Mouse (Mus musculus) limb, embryonic 15.5 days (tissue): ENCODE results near the gene Isyna1. TPM values are rescaled to one million over a fixed set of nuclear protein-coding genes. Genes with fewer than 3 reads are reported as not detected.
A peak's percentile ranks its signal among the peaks of the same experiment; 100 is the strongest.

Experiments
- ATAC-seq: fragments of 200-750 bp; cut with Nextera tagmentation; 2 replicates; pipeline ENCODE4 v1.8.0; 2017; ENCODE audit warnings: low read depth, moderate TSS enrichment; ENCODE audit not compliant: insufficient number of reproducible peaks, low FRiP score, low TSS enrichment
- H3K27ac ChIP-seq: fragments of 300-500 bp; sonication (generic); 2 replicates; pipeline ENCODE4 v1.5.1; 2015; ENCODE audit warnings: moderate library complexity, mild to moderate bottlenecking, inconsistent platforms
- H3K27me3 ChIP-seq: fragments of 300-500 bp; sonication (generic); 2 replicates; pipeline ENCODE4 v1.6.1; 2015; ENCODE audit warnings: inconsistent platforms
- H3K36me3 ChIP-seq: fragments of 300-500 bp; sonication (generic); 2 replicates; pipeline ENCODE4 v1.6.1; 2015; ENCODE audit warnings: inconsistent platforms
- H3K4me1 ChIP-seq: fragments of 300-500 bp; sonication (generic); 2 replicates; pipeline ENCODE4 v1.6.1; 2015; ENCODE audit warnings: inconsistent platforms
- H3K4me2 ChIP-seq: fragments of 300-500 bp; sonication (generic); 2 replicates; pipeline ENCODE4 v1.6.1; 2015; ENCODE audit warnings: mild to moderate bottlenecking, inconsistent platforms
- H3K4me3 ChIP-seq: fragments of 300-500 bp; sonication (generic); 2 replicates; pipeline ENCODE4 v1.5.1; 2015; ENCODE audit warnings: mild to moderate bottlenecking, inconsistent platforms
- H3K9ac ChIP-seq: fragments of 300-500 bp; sonication (generic); 2 replicates; pipeline ENCODE4 v1.6.1; 2015; ENCODE audit warnings: inconsistent platforms
- H3K9me3 ChIP-seq: fragments of 300-500 bp; sonication (generic); 2 replicates; pipeline ENCODE4 v1.6.1; 2016; ENCODE audit warnings: inconsistent platforms
- WGBS: fragments of 180-500 bp; shearing (Covaris S2); methylation state at CpG from one replicate; pipeline ENCODE4 v1.1.7; 2015; 5-methylcytosine and 5-hydroxymethylcytosine counted together
- polyA plus RNA-seq: library from polyadenylated mRNA; unstranded; fragments of >200 nt; fragmentation: Nextera tagmentation; extraction: Ambion mirVana; gene quantifications from 2 replicates; pipeline ENCODE4 v1.2.1, GENCODE M21; 2015

The Isyna1 gene
- 111 and 123 TPM in 2 replicates for polyA plus RNA-seq

DNA sequence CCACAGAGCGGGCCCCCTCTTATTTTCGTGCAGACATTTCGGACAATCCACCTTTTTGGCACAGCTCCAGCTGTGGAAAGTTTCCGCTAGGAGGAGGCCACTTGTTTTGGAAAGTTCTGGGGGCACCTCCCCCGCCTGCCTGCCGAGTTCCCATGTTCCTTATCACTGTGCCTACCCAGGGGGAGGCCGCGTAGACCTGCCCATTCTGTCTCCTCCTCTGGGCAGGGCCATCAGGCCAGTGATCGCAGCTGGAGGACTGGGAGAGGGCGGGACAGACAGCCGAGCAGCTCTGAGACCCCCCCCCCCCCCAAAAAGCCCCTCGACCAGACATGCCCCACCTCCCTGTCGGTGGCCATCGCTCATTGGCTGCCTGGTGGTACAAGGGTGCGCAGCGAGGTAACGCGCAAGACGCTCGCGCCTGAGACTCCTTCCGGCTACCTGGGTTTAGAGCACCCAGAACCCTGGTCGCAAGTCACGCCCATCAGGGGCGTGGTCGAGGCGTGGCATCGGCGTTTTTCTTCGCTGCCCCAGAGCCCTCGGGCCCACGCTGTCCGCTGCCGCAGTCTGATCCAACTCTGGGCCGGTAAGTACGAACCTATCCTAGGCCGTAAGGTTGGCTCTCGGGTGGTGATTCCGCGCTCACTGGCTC is at the start of gene Isyna1:
Isyna1 (plus strand) TSS at position 413 of the 649 bp plus-strand sequence.
- H3K9ac ChIP-seq = peak within 1 kb of the TSS; percentile 57
- H3K27ac ChIP-seq = peak within 1 kb of the TSS; percentile 78
- H3K9me3 ChIP-seq = no peaks in the 10 kb centered on the region
- peak; percentile 88 for ATAC-seq
- under 1% methylated on average over 38 of the region's 40 CpGs for WGBS
- H3K4me3 ChIP-seq = peak within 1 kb of the TSS; percentile 65
- peaks cover 39% of the 10 kb centered on the region for H3K36me3 ChIP-seq
- H3K27me3 ChIP-seq = no peaks in the 10 kb centered on the region
- peaks cover 58% of the 10 kb centered on the region for H3K4me1 ChIP-seq
- peak within 1 kb of the TSS; percentile 99 for H3K4me2 ChIP-seq

DNA sequence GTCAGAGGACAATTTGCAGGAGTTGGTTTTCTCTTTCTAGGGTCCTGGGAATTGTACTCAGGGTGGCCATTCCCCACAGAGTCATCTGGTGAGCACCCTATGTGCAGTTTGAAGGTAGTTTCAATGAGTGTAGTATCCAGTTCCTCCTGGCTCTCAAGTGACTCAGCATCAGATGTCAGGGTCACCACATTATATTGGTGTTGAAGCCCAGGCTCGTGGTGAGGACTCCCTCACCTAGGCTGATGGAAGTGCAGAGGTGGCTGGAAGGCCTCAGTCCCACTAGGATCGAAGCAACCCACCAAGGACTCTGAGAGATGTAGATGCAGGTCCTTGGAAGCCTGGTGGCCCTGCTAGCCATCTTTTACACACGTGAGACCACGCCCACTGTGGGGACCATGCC is 47.8 kb upstream of the Isyna1 start:
- H3K36me3 ChIP-seq = no peaks in the 10 kb centered on the region
- H3K9ac ChIP-seq = no peak overlapping the region
- peaks cover 17% of the 10 kb centered on the region for H3K4me1 ChIP-seq
- H3K27me3 ChIP-seq = no peaks in the 10 kb centered on the region
- no peaks in the 10 kb centered on the region for H3K9me3 ChIP-seq
- WGBS = 87% methylated on average over 4 of the region's 4 CpGs
- H3K4me2 ChIP-seq = no peak overlapping the region
- no peak overlapping the region for H3K27ac ChIP-seq
- H3K4me3 ChIP-seq = no peak overlapping the region
- no peak for ATAC-seq

DNA sequence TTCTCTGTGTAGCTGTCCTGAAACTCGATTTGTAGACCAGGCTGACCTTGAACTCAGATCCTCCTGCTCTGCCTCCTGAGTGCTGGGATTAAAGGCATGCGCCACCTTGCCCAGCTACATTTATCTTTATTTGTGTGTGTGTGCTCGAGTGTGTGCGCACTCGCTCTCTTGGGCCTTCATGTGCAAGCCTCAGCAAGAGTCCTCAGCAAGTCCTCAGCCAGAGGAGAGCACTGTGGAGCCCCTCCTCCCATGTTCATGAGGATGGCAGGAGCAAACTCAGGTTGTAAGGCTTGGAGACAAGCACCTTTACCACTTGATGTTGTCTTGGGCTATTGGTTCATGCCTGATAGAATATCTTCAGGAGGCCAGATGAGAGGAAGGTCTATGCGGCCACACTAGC is 46.4 kb upstream of the Isyna1 start:
- Histone ChIP-seq H3K27me3 (no peaks in the 10 kb centered on the region), H3K4me1 (peaks cover 18% of the 10 kb centered on the region; the same call in 1 of the 2 replicates), H3K9ac (no peak overlapping the region), H3K4me3 (no peak overlapping the region), H3K4me2 (no peak overlapping the region), H3K27ac (no peak overlapping the region), H3K9me3 (no peaks in the 10 kb centered on the region), H3K36me3 (no peaks in the 10 kb centered on the region)
- WGBS = 89% methylated on average over 6 of the region's 6 CpGs
- ATAC-seq = no peak

DNA sequence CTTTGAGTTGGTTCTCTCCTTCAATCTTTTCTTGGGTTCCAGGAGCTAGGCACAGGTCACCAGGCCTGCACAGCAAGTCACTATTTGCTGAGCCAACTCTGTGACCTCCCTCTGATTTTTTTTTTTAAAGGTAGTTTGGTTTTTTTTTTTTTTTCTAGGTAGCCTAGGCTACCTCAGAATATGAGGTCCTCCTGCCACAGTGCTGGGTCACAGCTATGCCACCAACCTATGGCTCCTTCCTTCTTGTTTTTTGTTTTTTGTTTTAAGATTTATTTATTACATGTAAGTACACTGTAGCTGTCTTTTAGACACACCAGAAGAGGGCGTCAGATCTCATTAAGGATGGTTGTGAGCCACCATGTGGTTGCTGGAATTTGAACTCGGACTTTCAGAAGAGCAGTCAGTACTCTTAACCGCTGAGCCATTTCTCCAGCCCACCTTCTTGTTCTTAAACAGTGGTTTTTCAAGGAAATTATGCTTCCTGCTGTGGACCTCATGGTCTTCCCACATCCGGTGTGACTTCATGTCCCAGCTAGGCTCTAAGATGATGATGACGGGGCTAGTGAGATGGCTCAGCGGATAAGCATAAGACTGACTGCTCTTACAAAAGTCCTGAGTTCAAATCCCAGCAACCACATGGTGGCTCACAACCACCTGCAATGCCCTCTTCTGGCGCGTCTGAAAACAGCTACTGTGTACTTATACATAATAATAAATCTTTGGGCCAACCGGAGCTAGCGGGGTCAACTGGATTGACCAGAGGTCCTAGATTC is 44.6 kb upstream of the Isyna1 start:
- no peak for ATAC-seq
- H3K9ac ChIP-seq = no peak overlapping the region
- no peaks in the 10 kb centered on the region for H3K9me3 ChIP-seq
- H3K27me3 ChIP-seq = no peaks in the 10 kb centered on the region
- H3K4me2 ChIP-seq = no peak overlapping the region
- H3K27ac ChIP-seq = no peak overlapping the region
- WGBS = 92% methylated on average over 10 of the region's 10 CpGs
- no peaks in the 10 kb centered on the region for H3K36me3 ChIP-seq
- H3K4me3 ChIP-seq = no peak overlapping the region
- H3K4me1 ChIP-seq = peaks cover 25% of the 10 kb centered on the region

DNA sequence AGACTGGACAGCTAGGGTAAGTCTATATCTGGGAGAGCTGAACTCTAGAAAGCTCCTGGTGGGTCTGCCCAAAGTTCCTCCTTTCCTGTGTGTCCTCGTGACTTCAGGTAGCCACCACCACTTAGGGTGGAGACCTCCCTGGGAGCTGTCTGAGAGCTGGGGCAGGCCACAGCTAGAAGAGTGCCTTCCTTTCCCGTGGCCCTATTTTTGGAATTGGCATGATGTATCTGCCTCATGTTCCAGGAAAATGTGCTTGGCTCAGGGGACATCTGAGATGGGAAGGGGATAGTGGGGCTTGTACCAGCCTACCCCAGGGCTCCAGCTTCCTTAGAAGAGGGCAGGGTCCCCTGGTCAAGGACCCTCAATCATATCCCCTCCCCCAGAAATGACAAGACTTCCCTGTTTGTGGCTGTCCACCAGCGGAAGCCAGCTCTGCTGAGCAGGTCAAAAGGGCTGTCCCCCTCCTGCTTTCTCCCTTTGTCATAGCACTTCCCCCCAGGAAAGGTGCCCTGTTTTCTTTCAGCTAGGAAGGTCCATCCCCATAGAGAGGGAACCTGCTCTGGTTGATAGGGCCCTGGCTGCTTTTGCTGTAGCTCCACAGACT is 42.5 kb upstream of the Isyna1 start:
- H3K27ac ChIP-seq = no peak overlapping the region

DNA sequence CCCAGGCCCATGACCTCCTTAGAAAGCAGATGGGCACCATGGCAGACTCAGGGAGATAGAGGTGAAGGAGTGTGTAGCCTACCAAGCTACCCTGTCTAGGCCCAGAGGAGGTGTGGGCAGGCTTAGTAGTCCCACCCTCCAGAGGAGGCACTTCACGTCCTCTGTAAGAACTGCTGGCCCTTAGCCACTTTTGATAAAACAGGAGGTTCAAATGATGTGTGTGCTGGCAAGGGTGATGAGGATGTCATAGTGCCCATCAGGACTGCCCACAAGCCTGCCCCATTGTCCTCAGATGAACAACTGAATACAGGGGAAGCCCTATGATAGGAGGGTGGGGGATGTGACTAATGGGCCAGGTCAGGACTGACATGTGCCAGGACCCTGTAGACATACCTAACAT is 41.3 kb upstream of the Isyna1 start:
- Histone ChIP-seq H3K4me3 (no peak overlapping the region), H3K9ac (no peak overlapping the region), H3K36me3 (peaks cover 8% of the 10 kb centered on the region; the same call in 1 of the 2 replicates), H3K27ac (no peak overlapping the region), H3K4me2 (no peak overlapping the region), H3K4me1 (peaks cover 24% of the 10 kb centered on the region), H3K27me3 (no peaks in the 10 kb centered on the region), H3K9me3 (no peaks in the 10 kb centered on the region)
- no peak for ATAC-seq
- 56% methylated on average over 1 of the region's 1 CpGs for WGBS

More for the DNA sequence above, 42.5 kb upstream of the Isyna1 start:
- no peaks in the 10 kb centered on the region for H3K27me3 ChIP-seq
- H3K9ac ChIP-seq = no peak overlapping the region
- no peak overlapping the region for H3K4me2 ChIP-seq
- ATAC-seq = no peak
- H3K4me3 ChIP-seq = no peak overlapping the region
- H3K9me3 ChIP-seq = no peaks in the 10 kb centered on the region
- 68% methylated on average over 3 of the region's 3 CpGs for WGBS
- H3K36me3 ChIP-seq = 0 out of 2 replicates have a peak, but pooled peaks cover 3% of the 10 kb centered on the region
- H3K4me1 ChIP-seq = peaks cover 25% of the 10 kb centered on the region

DNA sequence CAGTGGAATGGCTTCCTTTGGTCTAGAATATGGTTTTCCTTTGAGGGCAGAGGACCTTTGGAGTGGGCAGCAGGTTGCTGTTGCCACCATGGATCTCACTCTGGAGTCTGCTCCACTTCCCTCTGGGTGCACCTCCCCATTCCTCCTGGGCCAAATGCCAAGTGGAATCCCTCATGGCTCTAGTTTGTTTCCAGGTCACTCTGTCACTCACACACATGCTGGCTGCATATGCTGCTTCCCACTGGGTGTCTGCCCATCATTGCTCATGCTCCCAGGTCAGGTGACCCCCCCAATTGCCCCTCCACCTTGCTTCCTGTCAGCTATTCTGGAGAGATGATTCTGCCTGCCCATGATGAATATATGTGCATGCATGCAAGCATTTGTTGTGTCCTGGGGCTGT is 40.4 kb upstream of the Isyna1 start:
- peaks cover 8% of the 10 kb centered on the region; the same call in 1 of the 2 replicates for H3K36me3 ChIP-seq
- peaks cover 25% of the 10 kb centered on the region for H3K4me1 ChIP-seq
- H3K27me3 ChIP-seq = no peaks in the 10 kb centered on the region
- no peak for ATAC-seq
- H3K4me2 ChIP-seq = no peak overlapping the region
- no peak overlapping the region for H3K27ac ChIP-seq
- H3K4me3 ChIP-seq = no peak overlapping the region
- H3K9me3 ChIP-seq = no peaks in the 10 kb centered on the region
- H3K9ac ChIP-seq = no peak overlapping the region

DNA sequence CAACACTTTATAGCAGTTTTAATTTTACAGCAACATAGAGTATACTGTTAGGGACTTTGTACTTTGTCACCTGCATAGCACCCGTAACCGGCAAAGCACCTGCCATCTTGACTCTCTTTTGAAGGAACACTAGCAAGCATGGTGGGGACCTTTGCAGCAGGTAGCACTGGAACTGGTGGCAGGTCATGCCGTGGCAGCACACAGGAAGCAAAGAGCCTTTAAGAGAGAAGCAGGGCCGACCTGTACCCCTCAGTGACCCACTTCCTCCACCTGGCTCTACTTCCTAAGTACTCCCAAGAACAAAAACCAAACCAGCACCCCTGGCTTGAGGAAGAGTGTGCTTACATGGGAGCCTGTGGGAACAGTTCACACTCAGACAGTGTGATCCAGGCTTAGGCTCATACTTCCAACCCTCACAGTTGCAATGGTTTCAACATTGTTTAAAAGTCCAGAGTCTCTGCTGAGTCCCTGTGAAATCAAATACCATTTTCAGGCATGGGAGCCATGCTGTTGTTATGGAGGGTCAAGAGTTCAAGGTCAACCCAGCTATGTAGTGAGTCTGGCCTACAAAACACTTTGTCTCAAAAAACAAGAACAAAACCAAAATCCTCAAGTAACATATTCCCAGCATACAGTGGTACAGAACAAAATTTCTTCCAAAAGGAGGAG is 39.0 kb upstream of the Isyna1 start:
- Histone ChIP-seq H3K9ac (no peak overlapping the region), H3K36me3 (peaks cover 8% of the 10 kb centered on the region; the same call in 1 of the 2 replicates), H3K4me3 (no peak overlapping the region), H3K27me3 (no peaks in the 10 kb centered on the region), H3K4me1 (peaks cover 31% of the 10 kb centered on the region), H3K27ac (no peak overlapping the region), H3K4me2 (no peak overlapping the region), H3K9me3 (no peaks in the 10 kb centered on the region)
- 86% methylated on average over 4 of the region's 4 CpGs for WGBS
- no peak for ATAC-seq

DNA sequence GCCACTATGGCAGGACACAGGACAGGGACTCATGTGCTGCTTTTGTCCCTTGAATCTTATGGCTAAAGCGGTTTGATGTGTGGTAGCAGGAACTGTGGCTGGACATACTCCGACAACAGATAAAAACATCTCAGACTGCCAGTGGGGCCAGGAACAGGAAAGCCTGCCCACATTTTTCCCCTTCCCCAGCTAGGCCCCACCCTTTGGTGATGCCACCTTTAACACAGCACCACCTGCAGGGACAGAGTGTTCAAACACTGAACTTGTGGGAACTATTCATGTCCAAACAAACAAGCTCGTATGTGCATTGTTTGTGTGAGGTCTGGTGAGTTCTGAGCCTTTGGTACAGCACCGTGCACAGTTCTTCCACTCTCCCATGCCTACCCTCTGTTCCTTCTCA is 35.8 kb upstream of the Isyna1 start:
- H3K4me1 ChIP-seq = peaks cover 35% of the 10 kb centered on the region
- H3K27me3 ChIP-seq = no peaks in the 10 kb centered on the region
- H3K36me3 ChIP-seq = peaks cover 11% of the 10 kb centered on the region
- 60% methylated on average over 4 of the region's 4 CpGs for WGBS
- H3K4me2 ChIP-seq = no peak overlapping the region
- no peak for ATAC-seq
- no peak overlapping the region for H3K4me3 ChIP-seq
- no peaks in the 10 kb centered on the region for H3K9me3 ChIP-seq
- H3K27ac ChIP-seq = no peak overlapping the region
- H3K9ac ChIP-seq = 0 out of 2 replicates have a peak overlapping the region, but pooled peaks have one; percentile 1

DNA sequence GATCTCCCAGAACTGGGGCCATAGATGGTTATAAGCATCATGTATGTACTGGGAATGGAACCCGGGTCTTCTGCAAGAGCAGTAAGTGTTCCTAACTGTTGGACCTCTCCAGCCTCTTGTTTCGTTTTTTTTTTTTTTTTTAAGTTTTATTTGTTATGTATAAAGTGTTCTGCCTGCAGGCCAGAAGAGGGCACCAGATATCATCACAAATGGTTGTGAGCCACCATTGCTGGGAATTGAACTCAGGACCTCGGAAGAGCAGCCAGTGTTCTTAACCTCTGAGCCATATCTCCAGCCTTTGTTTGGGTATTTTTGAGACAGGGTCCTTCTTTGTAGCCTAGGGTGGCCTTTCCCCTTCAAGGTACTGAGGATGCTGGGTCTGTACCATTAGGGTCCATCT is 35.2 kb upstream of the Isyna1 start:
- no peak overlapping the region for H3K4me2 ChIP-seq
- H3K4me1 ChIP-seq = peaks cover 29% of the 10 kb centered on the region

DNA sequence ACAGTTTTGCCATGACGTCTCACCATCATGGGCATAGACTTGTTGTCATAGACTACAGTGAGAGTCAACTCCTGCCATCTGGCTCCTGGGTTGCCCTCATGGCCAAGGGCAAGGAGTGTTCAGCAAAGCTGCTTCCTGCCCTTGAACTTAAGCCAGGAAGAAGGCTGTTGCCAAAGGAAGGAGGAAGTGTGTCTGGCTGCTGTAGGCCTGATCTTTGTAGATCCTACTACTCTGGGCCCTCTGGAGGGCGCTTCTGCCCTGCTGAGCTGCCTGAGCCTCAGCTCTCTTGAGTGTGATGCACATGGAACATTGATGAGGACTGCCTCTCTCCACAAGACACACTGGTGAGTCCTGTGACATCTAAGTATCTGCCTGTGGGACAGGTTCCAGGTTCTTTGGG is 34.1 kb upstream of the Isyna1 start:
- Histone ChIP-seq H3K4me2 (no peak overlapping the region), H3K4me3 (no peak overlapping the region), H3K9me3 (no peaks in the 10 kb centered on the region), H3K4me1 (peaks cover 36% of the 10 kb centered on the region), H3K27ac (no peak overlapping the region), H3K36me3 (peaks cover 11% of the 10 kb centered on the region), H3K27me3 (no peaks in the 10 kb centered on the region), H3K9ac (no peak overlapping the region)
- no peak for ATAC-seq
- WGBS = 83% methylated on average over 2 of the region's 2 CpGs

More for the DNA sequence above, 35.2 kb upstream of the Isyna1 start:
- Histone ChIP-seq H3K36me3 (peaks cover 11% of the 10 kb centered on the region), H3K9ac (no peak overlapping the region), H3K9me3 (no peaks in the 10 kb centered on the region), H3K27me3 (no peaks in the 10 kb centered on the region), H3K27ac (no peak overlapping the region), H3K4me3 (no peak overlapping the region)
- WGBS = 71% methylated on average over 3 of the region's 3 CpGs
- no peak for ATAC-seq
